Mouse (Mus musculus) hindbrain, embryonic 11.5 days (tissue): ENCODE data around the gene Map3k5. TPM values are rescaled to one million over a fixed set of nuclear protein-coding genes. Genes with fewer than 3 reads are reported as not detected.
"Not testable (repeated sequence)": the region's sequence is repeated elsewhere in the genome, so short reads cannot be mapped to it uniquely, and the experiment has no call there.

Source experiments
- ATAC-seq: fragments of 200-750 bp; cut with Nextera tagmentation; 2 replicates; pipeline ENCODE4 v1.8.0; 2017; ENCODE audit warnings: mild to moderate bottlenecking, moderate TSS enrichment, moderate library complexity; ENCODE audit not compliant: low FRiP score
- DNase-seq: peaks from one replicate; pipeline ENCODE4 v3.0.0-alpha.2; 2015; ENCODE audit warnings: low spot score
- H3K27ac ChIP-seq: fragments of 300-500 bp; sonication (generic); 2 replicates; pipeline ENCODE4 v1.5.1; 2014; ENCODE audit warnings: mild to moderate bottlenecking, low read depth, low read length
- H3K27me3 ChIP-seq: fragments of 300-500 bp; sonication (generic); 2 replicates; pipeline ENCODE4 v1.6.1; 2014; ENCODE audit warnings: mild to moderate bottlenecking, low read length, moderate library complexity, mixed read lengths; ENCODE audit not compliant: control insufficient read depth, insufficient read depth
- H3K36me3 ChIP-seq: fragments of 300-500 bp; sonication (generic); 2 replicates; pipeline ENCODE4 v1.6.1; 2014; ENCODE audit warnings: mild to moderate bottlenecking, low read length, moderate library complexity, mixed read lengths; ENCODE audit not compliant: control insufficient read depth, insufficient read depth
- H3K4me1 ChIP-seq: fragments of 300-500 bp; sonication (generic); replicated peaks from 2 replicates; pipeline ENCODE4 v1.6.1; 2014; ENCODE audit warnings: low read length, mixed read lengths; ENCODE audit not compliant: control insufficient read depth, insufficient read depth
- H3K4me2 ChIP-seq: fragments of 300-500 bp; sonication (generic); replicated peaks from 2 replicates; pipeline ENCODE4 v1.6.1; 2014; ENCODE audit warnings: mild to moderate bottlenecking, low read depth, low read length
- H3K4me3 ChIP-seq: fragments of 300-500 bp; sonication (generic); 2 replicates; pipeline ENCODE4 v1.5.1; 2014; ENCODE audit warnings: low read depth, low read length
- H3K9ac ChIP-seq: fragments of 300-500 bp; sonication (generic); 2 replicates; pipeline ENCODE4 v1.6.1; 2014; ENCODE audit warnings: low read depth, low read length
- H3K9me3 ChIP-seq: fragments of 300-500 bp; sonication (generic); 2 replicates; pipeline ENCODE4 v1.6.1; 2016; ENCODE audit warnings: low read length; ENCODE audit not compliant: control insufficient read depth
- WGBS: fragments of 180-500 bp; shearing (Covaris S2); extraction: QIAGEN DNeasy Blood & Tissue Kit; methylation state at CpG from one replicate; pipeline ENCODE4 v1.1.7; 2014; 5-methylcytosine and 5-hydroxymethylcytosine counted together
- polyA plus RNA-seq: library from polyadenylated mRNA; unstranded; fragments of >200 nt; fragmentation: Nextera tagmentation; extraction: Ambion mirVana; gene quantifications from 2 replicates; pipeline ENCODE4 v1.2.1, GENCODE M21; 2014

Gene Map3k5
- polyA plus RNA-seq, 1 experiment from 2014 or later = 0.66 TPM

DNA sequence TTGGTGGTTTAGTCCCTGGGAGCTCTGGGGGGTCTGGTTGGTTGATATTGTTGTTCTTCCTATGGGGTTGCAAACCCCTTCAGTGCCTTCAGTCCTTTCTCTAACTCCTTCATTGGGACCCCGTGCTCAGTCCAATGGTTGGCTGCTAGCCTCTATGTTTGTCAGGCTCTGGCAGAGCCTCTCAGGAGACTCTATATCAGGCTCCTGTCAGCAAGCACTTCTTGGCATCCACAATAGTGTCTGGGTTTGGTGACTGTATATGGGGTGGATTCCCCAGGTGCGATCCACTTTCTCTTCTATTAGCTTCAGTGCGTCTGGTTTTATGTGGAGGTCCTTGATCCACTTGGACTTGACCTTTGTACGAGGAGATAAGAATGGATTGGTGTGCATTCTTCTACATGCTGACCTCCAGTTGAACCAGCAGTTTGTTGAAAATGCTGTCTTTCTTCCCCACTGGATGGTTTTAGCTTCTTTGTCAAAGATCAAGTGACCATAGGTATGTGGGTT lies 7.8 kb upstream of the Map3k5 start:
- H3K9me3 ChIP-seq, H3K4me3 ChIP-seq, ATAC-seq, H3K36me3 ChIP-seq, H3K27ac ChIP-seq, H3K4me2 ChIP-seq, H3K4me1 ChIP-seq, H3K27me3 ChIP-seq, DNase-seq, H3K9ac ChIP-seq: not testable (repeated sequence)
- 90% methylated on average over 4 of the region's 4 CpGs for WGBS

DNA sequence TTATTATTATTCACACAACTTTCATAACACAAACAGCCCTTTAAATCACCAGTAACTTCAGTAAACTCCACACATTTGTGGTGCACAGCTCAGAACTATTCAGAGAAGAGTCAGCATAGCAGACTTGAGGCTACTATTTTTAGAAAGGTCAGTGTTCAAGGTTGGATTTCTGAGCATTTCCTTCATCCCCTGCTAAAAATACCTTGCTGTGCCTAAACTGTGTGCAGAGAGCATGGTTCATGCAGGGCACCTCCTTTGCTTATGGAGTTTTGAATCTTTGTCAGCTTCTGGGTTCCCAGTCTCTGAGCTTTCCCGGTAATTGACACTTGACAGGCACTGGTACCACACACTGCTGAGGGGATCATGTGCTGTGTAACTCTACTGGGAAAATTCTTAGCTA lies 6.1 kb upstream of the Map3k5 start:
- Histone ChIP-seq H3K4me1 (no peaks in the 10 kb centered on the region), H3K4me2 (no peak overlapping the region), H3K9me3 (no peaks in the 10 kb centered on the region), H3K27ac (no peak overlapping the region), H3K4me3 (no peak overlapping the region), H3K9ac (no peak overlapping the region), H3K36me3 (no peaks in the 10 kb centered on the region), H3K27me3 (peaks cover 9% of the 10 kb centered on the region)
- no peak for DNase-seq
- no peak for ATAC-seq
- WGBS = 79% methylated on average over 1 of the region's 1 CpGs

DNA sequence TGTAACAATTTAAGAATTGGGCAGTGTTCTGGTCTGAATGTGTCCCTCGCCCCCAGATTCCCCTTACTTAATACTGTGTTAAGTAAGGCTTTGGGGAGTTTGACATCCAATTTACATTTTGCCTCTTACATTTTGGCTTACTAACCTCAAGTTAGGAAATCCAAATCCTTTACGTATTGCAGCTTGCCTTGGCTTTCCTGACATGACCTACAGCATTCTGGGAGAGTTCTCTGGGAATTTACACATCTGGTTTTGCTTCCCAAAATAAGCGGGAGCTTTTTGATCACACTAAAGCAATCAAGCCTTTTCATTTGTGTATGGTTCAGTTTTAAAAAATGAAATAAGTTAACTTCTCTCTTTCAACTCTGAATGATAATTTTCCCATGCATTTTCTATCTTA lies 1.3 kb upstream of the Map3k5 start:
- ATAC-seq = no peak
- WGBS = 44% methylated on average over 3 of the region's 3 CpGs
- Histone ChIP-seq H3K27ac (no peak overlapping the region), H3K4me1 (0 out of 2 replicates have a peak, but pooled peaks cover 2% of the 10 kb centered on the region), H3K9ac (no peak overlapping the region), H3K4me2 (peak overlapping the region; percentile 90; the same call in 1 of the 2 replicates), H3K36me3 (no peaks in the 10 kb centered on the region), H3K4me3 (no peak overlapping the region), H3K27me3 (peaks cover 24% of the 10 kb centered on the region), H3K9me3 (no peaks in the 10 kb centered on the region)
- peak; percentile 12 for DNase-seq

DNA sequence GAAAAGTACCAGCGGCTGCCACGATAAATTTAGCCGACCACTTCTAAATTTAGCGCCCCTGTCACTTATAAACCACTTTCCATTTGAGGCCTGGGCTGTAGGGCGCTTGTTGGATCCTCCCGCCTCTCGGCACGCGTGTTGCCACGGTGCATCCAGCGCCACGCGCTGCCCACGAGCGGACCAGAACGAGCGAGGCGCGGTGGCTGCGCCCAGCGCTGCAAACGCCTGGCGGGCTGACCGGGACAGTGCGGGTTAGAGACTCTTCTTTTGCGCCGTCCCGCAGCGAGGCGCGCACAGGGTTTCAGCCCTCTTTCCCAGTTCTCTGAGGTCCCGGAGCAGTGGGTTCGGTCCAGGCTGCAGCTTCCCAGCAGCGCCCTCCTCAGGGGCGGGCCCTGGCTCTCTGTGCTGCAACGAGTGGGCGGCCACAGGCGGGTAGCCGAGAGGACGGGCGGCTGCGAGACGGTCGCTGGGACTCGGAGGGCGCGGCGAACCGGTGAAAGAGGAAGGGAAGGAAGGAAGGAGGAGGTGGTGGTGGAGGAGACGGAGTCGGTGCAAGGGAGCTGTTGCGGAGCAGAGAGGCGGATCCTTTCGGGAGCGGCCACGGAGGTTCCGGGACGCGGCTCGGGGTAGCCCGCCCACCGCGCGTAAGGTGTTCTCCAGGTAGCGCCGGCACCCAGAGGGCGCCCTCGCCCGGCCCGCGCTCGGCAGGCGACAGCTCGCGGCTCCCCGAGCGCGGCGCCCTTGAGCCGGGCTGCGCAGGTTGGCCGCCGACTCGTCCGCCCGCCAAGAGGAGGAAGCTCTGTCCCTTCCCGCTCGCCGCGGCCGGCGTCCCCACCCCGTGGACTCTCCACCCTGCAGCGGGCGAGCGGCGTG lies 525 bp upstream of the Map3k5 start:
- under 1% methylated on average over 91 of the region's 97 CpGs for WGBS
- H3K27ac ChIP-seq = peak overlapping the region; percentile 30; the same call in 1 of the 2 replicates

DNA sequence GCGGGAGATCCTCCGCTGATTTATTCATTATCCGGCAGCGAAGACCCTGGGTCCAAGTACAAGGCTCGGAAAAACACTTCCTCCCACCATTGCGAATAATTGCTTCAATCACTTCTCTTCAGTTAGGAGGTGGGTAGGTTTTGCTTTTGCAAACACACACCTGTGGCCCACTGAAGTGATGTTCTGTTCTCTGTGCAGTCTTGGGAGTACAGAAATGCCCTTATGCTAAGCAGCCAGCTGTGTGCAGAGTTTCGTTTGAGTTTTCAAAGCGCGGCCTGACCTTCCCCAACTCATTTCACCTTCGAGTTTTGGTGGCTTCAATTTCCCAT lies 987 bp downstream of the Map3k5 start:
- Histone ChIP-seq H3K36me3 (no peaks in the 10 kb centered on the region), H3K27me3 (peaks cover 24% of the 10 kb centered on the region), H3K9me3 (no peaks in the 10 kb centered on the region), H3K4me1 (0 out of 2 replicates have a peak, but pooled peaks cover 2% of the 10 kb centered on the region), H3K4me2 (peak overlapping the region; percentile 90), H3K9ac (no peak overlapping the region), H3K4me3 (peak overlapping the region; percentile 53), H3K27ac (no peak overlapping the region)
- 7% methylated on average over 10 of the region's 10 CpGs for WGBS
- DNase-seq = peak; percentile 47
- ATAC-seq = no peak

More for the DNA sequence above, 525 bp upstream of the Map3k5 start:
- no peaks in the 10 kb centered on the region for H3K36me3 ChIP-seq
- H3K9me3 ChIP-seq = no peaks in the 10 kb centered on the region
- H3K9ac ChIP-seq = peak overlapping the region; percentile 53
- H3K27me3 ChIP-seq = peaks cover 24% of the 10 kb centered on the region
- H3K4me3 ChIP-seq = peak overlapping the region; percentile 53
- H3K4me1 ChIP-seq = 0 out of 2 replicates have a peak, but pooled peaks cover 2% of the 10 kb centered on the region
- ATAC-seq = peak; percentile 88
- peak; percentile 79 for DNase-seq
- H3K4me2 ChIP-seq = peak overlapping the region; percentile 90

DNA sequence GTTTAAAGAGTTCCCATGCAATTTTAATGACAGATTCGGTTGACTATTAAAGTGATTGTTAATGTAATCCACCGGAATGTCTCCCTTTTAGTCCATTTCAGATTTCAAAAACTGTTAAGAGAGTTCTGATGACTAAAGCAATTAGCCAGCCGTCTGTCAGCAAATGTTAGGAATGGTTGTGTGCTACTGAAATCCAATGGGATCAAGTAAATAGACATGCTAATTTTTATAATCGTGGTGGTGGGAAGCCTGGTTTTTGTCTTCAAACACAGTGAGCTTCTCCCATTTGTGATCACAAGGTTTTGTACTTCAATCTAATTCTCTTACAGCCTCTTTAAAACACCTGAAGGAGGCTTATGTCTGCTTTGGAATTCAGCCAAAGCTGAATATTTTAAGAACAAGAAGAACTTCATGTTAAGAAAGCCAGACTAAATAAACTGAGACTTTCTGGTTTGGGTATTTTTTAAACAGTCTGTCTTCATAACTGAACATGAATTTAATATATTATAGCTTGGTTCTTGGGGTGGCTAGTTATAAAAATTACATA lies 1.6 kb downstream of the Map3k5 start:
- Histone ChIP-seq H3K27me3 (peaks cover 24% of the 10 kb centered on the region), H3K4me3 (no peak overlapping the region), H3K9me3 (no peaks in the 10 kb centered on the region), H3K9ac (no peak overlapping the region), H3K4me1 (0 out of 2 replicates have a peak, but pooled peaks cover 2% of the 10 kb centered on the region), H3K27ac (no peak overlapping the region), H3K4me2 (no peak overlapping the region), H3K36me3 (no peaks in the 10 kb centered on the region)
- ATAC-seq = no peak
- 66% methylated on average over 4 of the region's 4 CpGs for WGBS
- DNase-seq = no peak

DNA sequence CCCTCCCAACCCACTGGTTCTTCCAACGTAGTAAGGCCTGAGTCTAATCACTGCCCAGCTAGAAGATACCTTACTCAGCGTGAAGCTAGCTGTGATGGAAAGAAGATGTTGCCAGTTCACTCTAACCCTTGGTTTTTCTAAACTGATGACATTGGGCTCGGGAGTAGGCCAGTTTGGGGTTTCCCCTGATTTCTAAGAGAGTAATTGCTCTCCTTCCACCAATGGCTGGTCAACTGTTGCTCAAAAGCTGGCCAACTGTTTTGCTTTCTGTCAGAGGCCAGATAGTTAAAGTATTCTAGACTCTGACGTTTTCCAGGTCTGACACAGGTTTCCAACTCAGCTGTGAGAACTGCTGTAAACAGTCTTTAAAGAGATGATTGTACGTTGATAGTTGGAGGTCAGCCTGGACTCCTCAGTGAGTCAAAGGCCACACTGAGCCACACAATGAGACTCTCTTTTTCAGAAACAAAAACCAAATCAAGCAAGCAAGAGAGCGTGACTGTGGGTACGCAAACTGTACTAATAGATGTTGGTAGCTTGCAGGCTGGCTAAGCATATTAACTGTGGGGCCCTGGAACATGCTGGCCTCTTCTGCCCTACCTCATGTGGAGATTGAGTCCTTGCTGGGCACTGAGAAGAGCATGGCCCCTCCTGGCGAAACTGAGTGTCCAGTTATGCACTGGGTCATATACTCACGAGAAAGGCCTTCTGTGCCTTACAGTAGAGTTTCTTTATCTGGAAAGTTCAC lies 2.9 kb downstream of the Map3k5 start:
- no peak for ATAC-seq
- Histone ChIP-seq H3K27ac (no peak overlapping the region), H3K27me3 (peaks cover 22% of the 10 kb centered on the region), H3K4me3 (no peak overlapping the region), H3K9me3 (no peaks in the 10 kb centered on the region), H3K4me2 (no peak overlapping the region), H3K36me3 (no peaks in the 10 kb centered on the region), H3K4me1 (0 out of 2 replicates have a peak, but pooled peaks cover 2% of the 10 kb centered on the region), H3K9ac (no peak overlapping the region)
- 55% methylated on average over 9 of the region's 9 CpGs for WGBS
- DNase-seq = no peak

DNA sequence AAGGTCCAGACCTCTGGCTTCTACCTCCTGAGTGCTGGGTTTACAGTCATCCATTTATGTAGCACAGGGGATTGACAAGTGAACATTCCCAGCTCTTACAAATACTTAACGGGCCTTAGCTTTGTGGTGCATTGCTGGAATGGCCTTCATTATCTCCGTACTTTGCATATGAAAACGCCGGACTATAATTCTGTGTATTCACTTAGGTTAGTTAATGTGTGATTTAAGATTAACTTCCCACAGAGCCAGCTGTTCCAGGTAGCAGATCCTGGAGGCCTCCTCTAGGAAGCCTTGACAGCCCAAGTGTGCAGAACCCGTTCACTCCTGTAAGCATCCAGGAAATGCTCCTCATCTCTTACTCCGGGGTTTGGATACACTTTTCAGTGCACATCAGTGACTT lies 4.5 kb downstream of the Map3k5 start:
- Histone ChIP-seq H3K4me1 (0 out of 2 replicates have a peak, but pooled peaks cover 2% of the 10 kb centered on the region), H3K4me3 (no peak overlapping the region), H3K9me3 (no peaks in the 10 kb centered on the region), H3K9ac (no peak overlapping the region), H3K27ac (no peak overlapping the region), H3K4me2 (no peak overlapping the region), H3K27me3 (peaks cover 9% of the 10 kb centered on the region), H3K36me3 (no peaks in the 10 kb centered on the region)
- 81% methylated on average over 6 of the region's 6 CpGs for WGBS
- ATAC-seq = no peak
- no peak for DNase-seq
